Mouse (Mus musculus): Measurements from ENCODE around the gene Ccdc36. TPM values are rescaled to one million over a fixed set of nuclear protein-coding genes. Genes with fewer than 3 reads are reported as not detected.

Gene Ccdc36
- 0.04 and 0.11 TPM in 2 replicates for polyA plus RNA-seq (2012)

GRCm38 (mm10) chr9:108428384-108428783 is at the start of gene Ccdc36:
Ccdc36 (minus strand) TSS chr9:108428484.

GRCm38 (mm10) chr9:108461181-108461631 is 32.9 kb upstream of the Ccdc36 start, which contains the start of gene Klhdc8b:
Klhdc8b (minus strand) TSS chr9:108461581.

GRCm38 (mm10) chr9:108460319-108461178 is 32.3 kb upstream of the Ccdc36 start, which contains the start of gene Ccdc71:
Ccdc71 (plus strand) TSS chr9:108460527.

GRCm38 (mm10) chr9:108436182-108436581 is 7.9 kb upstream of the Ccdc36 start, which contains the start of gene BC048562:
BC048562 (plus strand) TSS chr9:108436482.

GRCm38 (mm10) chr9:108392676-108393075 is 35.6 kb downstream of the Ccdc36 start, which contains the start of gene 1700102P08Rik:
1700102P08Rik (plus strand) TSS chr9:108392805.

Other genes starting within 250 kb of the Ccdc36 start
- gene Bsn, start 238.1 kb downstream of the Ccdc36 start, polyA plus RNA-seq (2012) = 9.8 and 12.3 TPM in 2 replicates
- gene Dag1, start 164.5 kb downstream of the Ccdc36 start, polyA plus RNA-seq (2012) = 12.5 and 12.7 TPM in 2 replicates
- gene Nicn1, start 138.1 kb downstream of the Ccdc36 start, polyA plus RNA-seq (2012) = 0.28 and 0.59 TPM in 2 replicates
- gene Amt, start 131.6 kb downstream of the Ccdc36 start, polyA plus RNA-seq (2012) = 0.04 and 0.23 TPM in 2 replicates
- 110 and 123 TPM in 2 replicates for gene Rhoa, start 122.4 kb downstream of the Ccdc36 start, polyA plus RNA-seq (2012)
- gene Tcta, start 122.3 kb downstream of the Ccdc36 start, polyA plus RNA-seq (2012) = 1.8 and 2.2 TPM in 2 replicates
- 608 and 718 TPM in 2 replicates for gene Gpx1, start 89.6 kb downstream of the Ccdc36 start, polyA plus RNA-seq (2012)
- gene Usp4, start 80.6 kb downstream of the Ccdc36 start, polyA plus RNA-seq (2012) = 70.5 and 73.8 TPM in 2 replicates
- 1.7 and 3.6 TPM in 2 replicates for gene 1700102P08Rik, start 35.7 kb downstream of the Ccdc36 start, polyA plus RNA-seq (2012)
- not detected in 2 replicates for gene BC048562, start 8.0 kb upstream of the Ccdc36 start, polyA plus RNA-seq (2012)
- 13.1 and 13.7 TPM in 2 replicates for gene Ccdc71, start 32.0 kb upstream of the Ccdc36 start, polyA plus RNA-seq (2012)
- gene Klhdc8b, start 33.1 kb upstream of the Ccdc36 start, polyA plus RNA-seq (2012) = 16.9 and 18.1 TPM in 2 replicates
- gene Lamb2, start 51.3 kb upstream of the Ccdc36 start, polyA plus RNA-seq (2012) = 0.40 and 0.66 TPM in 2 replicates
- 150 and 194 TPM in 2 replicates for gene Usp19, start 62.1 kb upstream of the Ccdc36 start, polyA plus RNA-seq (2012)
- gene Qars, start 79.2 kb upstream of the Ccdc36 start, polyA plus RNA-seq (2012) = 117 and 129 TPM in 2 replicates
- 101 and 122 TPM in 2 replicates for gene Qrich1, start 88.3 kb upstream of the Ccdc36 start, polyA plus RNA-seq (2012)
- gene Impdh2, start 131.8 kb upstream of the Ccdc36 start, polyA plus RNA-seq (2012) = 127 and 152 TPM in 2 replicates
- gene Ndufaf3, start 138.9 kb upstream of the Ccdc36 start, polyA plus RNA-seq (2012) = 12.2 and 15.7 TPM in 2 replicates
- 121 and 172 TPM in 2 replicates for gene Dalrd3, start 141.4 kb upstream of the Ccdc36 start, polyA plus RNA-seq (2012)
- gene Wdr6, start 150.3 kb upstream of the Ccdc36 start, polyA plus RNA-seq (2012) = 10.9 and 13.4 TPM in 2 replicates
- gene P4htm, start 169.2 kb upstream of the Ccdc36 start, polyA plus RNA-seq (2012) = 3.3 and 5.9 TPM in 2 replicates
- gene Arih2, start 220.9 kb upstream of the Ccdc36 start, polyA plus RNA-seq (2012) = 112 and 130 TPM in 2 replicates
- gene Slc25a20, start 233.6 kb upstream of the Ccdc36 start, polyA plus RNA-seq (2012) = 10.8 and 12.1 TPM in 2 replicates